Mouse (Mus musculus): ENCODE results near the gene Mcrip2.

DNA sequence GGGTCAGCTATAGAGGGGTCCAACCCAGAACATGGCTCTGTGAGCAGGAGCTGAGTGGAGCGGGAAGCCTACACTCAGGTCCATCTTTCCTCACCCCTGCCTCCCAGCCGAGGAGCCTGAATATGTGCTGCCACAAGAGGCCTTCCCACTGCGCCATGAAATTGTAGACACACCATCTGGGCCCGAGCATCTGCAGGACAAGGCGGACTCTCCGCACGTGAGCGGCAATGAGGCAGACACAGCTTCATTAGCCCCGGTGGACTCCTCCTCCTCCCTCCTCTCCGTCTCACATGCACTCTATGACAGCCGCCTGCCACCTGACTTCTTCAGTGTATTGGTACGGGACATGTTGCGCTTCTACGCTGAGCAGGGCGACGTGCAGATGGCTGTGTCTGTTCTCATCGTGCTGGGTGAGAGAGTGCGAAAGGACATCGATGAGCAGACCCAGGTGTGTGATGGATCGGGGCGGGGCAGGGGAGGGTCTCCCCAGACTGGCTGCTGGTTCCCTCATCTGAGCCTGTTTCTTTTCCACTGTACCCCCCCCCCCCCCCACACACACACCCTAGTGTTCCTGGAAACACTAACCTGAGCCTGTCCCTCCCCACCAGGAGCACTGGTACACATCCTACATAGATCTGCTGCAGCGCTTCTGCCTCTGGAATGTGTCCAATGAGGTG is 40.9 kb downstream of the Mcrip2 start:
- TF ChIP-seq TCF12 (IDR thresholded peaks at IDR 0.05; ENCODE audit: low read depth, low read length) (no peak), NRF1 (IDR thresholded peaks at IDR 0.05; ENCODE audit: low read depth, low read length) (no peak), CTCF (conservative IDR thresholded peaks at IDR 0.05 in 1 of 2, IDR thresholded peaks at IDR 0.05 in 1 of 2; ENCODE audit: low read depth in 2 of 2, low read length in 2 of 2) (no peak), MAZ (IDR thresholded peaks at IDR 0.05; ENCODE audit: low read depth, low read length) (no peak), BHLHE40 (IDR thresholded peaks at IDR 0.05; ENCODE audit: low read depth, low read length) (no peak)
